Mouse (Mus musculus) neural tube, embryonic 12.5 days (tissue): ENCODE results near the gene Slc19a2. TPM values are rescaled to one million over a fixed set of nuclear protein-coding genes. Genes with fewer than 3 reads are reported as not detected.
A peak's percentile ranks its signal among the peaks of the same experiment; 100 is the strongest.

Source experiments
- ATAC-seq: fragments of 200-750 bp; cut with Nextera tagmentation; 2 replicates; pipeline ENCODE4 v1.8.0; 2017; ENCODE audit warnings: low read depth, mild to moderate bottlenecking, moderate TSS enrichment, moderate library complexity; ENCODE audit not compliant: low FRiP score
- H3K27ac ChIP-seq: fragments of 300-500 bp; sonication (generic); 2 replicates; pipeline ENCODE4 v1.5.1; 2016
- H3K27me3 ChIP-seq: fragments of 300-500 bp; sonication (generic); replicated peaks from 2 replicates; pipeline ENCODE4 v1.6.1; 2016; ENCODE audit warnings: mild to moderate bottlenecking
- H3K36me3 ChIP-seq: fragments of 300-500 bp; sonication (generic); 2 replicates; pipeline ENCODE4 v1.6.1; 2016; ENCODE audit warnings: mild to moderate bottlenecking
- H3K4me1 ChIP-seq: fragments of 300-500 bp; sonication (generic); 2 replicates; pipeline ENCODE4 v1.6.1; 2016
- H3K4me2 ChIP-seq: fragments of 300-500 bp; sonication (generic); replicated peaks from 2 replicates; pipeline ENCODE4 v1.6.1; 2016; ENCODE audit warnings: mild to moderate bottlenecking
- H3K4me3 ChIP-seq: fragments of 300-500 bp; sonication (generic); 2 replicates; pipeline ENCODE4 v1.5.1; 2016
- H3K9ac ChIP-seq: fragments of 300-500 bp; sonication (generic); 2 replicates; pipeline ENCODE4 v1.6.1; 2016; ENCODE audit warnings: mild to moderate bottlenecking
- H3K9me3 ChIP-seq: fragments of 300-500 bp; sonication (generic); 2 replicates; pipeline ENCODE4 v1.6.1; 2016; ENCODE audit warnings: mild to moderate bottlenecking
- WGBS: fragments of 180-500 bp; shearing (Covaris S2); methylation state at CpG from one replicate; pipeline ENCODE4 v1.1.7; 2016; 5-methylcytosine and 5-hydroxymethylcytosine counted together
- polyA plus RNA-seq: library from polyadenylated mRNA; unstranded; fragments of >200 nt; fragmentation: Nextera tagmentation; extraction: Ambion mirVana; gene quantifications from 2 replicates; pipeline ENCODE4 v1.2.1, GENCODE M21; 2016

Gene Slc19a2
- polyA plus RNA-seq, 1 experiment from 2014 or later: 8.8 TPM

DNA sequence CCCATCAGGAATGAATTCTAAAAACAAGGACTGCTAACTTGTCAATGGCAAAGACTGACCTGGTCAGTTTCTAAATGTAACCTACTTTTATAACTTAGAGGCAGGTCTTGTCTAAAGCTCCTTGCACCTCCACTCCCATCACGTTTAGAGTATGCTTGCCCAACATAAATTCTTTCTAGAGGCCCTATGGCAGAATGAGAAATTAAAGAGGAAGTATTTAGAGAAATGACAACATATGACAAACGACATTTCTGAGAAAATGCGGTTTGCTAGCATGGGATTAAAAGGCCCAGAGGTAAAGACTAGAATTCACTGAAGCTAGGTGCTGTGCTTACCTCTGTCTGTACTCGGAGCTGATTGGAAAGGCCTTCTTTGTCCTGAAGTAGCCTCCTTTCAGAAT, 53.1 kb downstream of the Slc19a2 start:
- no peak overlapping the region for H3K27ac ChIP-seq
- H3K36me3 ChIP-seq: peaks cover 46% of the 10 kb centered on the region
- ATAC-seq: no peak
- no peaks in the 10 kb centered on the region for H3K27me3 ChIP-seq
- no peak overlapping the region for H3K9ac ChIP-seq
- H3K9me3 ChIP-seq: no peaks in the 10 kb centered on the region
- no peak overlapping the region for H3K4me3 ChIP-seq
- no peak overlapping the region for H3K4me2 ChIP-seq
- no peaks in the 10 kb centered on the region; the same call in 1 of the 2 replicates for H3K4me1 ChIP-seq
- 94% methylated on average over 4 of the region's 4 CpGs for WGBS

DNA sequence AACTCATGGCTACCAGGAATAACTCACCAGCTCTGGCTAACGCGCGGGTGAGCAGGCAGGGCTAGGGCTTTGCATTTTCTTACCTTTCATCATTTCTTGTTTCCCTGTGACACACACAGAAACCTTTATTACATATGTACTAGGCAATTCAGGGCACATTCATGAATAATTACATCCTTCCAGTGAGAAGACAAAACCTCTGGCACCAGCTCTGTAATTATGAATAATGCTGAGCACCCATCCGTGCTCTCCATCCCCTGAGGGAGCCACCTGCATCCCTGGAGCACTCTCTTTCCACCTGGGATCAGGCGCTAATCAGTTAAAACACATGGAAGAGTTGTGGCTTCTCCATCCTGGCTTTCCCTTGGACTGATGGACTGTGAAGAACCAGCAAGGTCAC, 55.0 kb downstream of the Slc19a2 start, which contains the start of gene Nme7:
Nme7 (plus strand) TSS at position 301 of the 400 bp plus-strand sequence.
- H3K27ac ChIP-seq: no peak within 1 kb of the TSS
- 87% methylated on average over 5 of the region's 5 CpGs for WGBS
- H3K36me3 ChIP-seq: peaks cover 32% of the 10 kb centered on the region
- ATAC-seq: no peak
- H3K4me1 ChIP-seq: peaks cover 8% of the 10 kb centered on the region
- no peak within 1 kb of the TSS for H3K4me3 ChIP-seq
- H3K9me3 ChIP-seq: no peaks in the 10 kb centered on the region
- H3K4me2 ChIP-seq: no peak within 1 kb of the TSS
- no peak within 1 kb of the TSS for H3K9ac ChIP-seq
- H3K27me3 ChIP-seq: no peaks in the 10 kb centered on the region

DNA sequence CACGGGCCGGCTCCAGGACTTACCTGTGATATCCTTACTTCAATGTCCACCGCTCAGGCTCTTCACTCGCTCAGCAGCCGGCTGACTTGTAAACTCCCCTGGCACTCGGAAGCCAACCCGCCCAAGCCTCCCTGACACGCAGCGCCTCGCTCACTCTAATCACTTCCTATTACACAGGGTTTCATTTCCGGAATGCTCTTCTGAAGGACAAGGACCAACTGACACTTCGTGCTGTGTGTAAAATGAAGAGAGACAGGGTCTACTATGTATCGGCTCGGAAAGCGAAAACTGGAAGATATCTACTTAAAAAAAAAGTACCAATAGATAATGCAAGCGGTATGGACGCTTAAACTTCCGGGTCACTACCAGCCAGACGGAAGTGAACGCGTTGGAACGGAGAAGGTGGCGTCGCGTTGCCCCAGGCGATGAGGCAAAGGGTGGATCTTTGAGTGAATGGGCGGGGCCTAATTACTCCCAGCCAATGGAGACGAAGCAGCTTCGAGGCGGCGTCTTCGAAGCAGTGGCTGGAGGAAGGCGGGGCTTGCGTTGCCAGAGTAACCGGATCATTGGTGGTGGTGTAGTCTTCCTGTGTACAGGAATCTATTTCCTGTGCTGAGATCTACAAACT, 58.4 kb downstream of the Slc19a2 start, which contains the start of gene Blzf1:
Blzf1 (minus strand) TSS at position 366 of the 628 bp plus-strand sequence.
- Histone ChIP-seq H3K27me3 (no peaks in the 10 kb centered on the region), H3K4me3 (peak within 1 kb of the TSS; percentile 74), H3K9ac (peak within 1 kb of the TSS; percentile 71), H3K36me3 (peaks cover 3% of the 10 kb centered on the region), H3K4me1 (peaks cover 12% of the 10 kb centered on the region), H3K9me3 (no peaks in the 10 kb centered on the region), H3K4me2 (peak within 1 kb of the TSS; percentile 92), H3K27ac (no peak within 1 kb of the TSS)
- under 1% methylated on average over 35 of the region's 35 CpGs for WGBS
- peak; percentile 98 for ATAC-seq

DNA sequence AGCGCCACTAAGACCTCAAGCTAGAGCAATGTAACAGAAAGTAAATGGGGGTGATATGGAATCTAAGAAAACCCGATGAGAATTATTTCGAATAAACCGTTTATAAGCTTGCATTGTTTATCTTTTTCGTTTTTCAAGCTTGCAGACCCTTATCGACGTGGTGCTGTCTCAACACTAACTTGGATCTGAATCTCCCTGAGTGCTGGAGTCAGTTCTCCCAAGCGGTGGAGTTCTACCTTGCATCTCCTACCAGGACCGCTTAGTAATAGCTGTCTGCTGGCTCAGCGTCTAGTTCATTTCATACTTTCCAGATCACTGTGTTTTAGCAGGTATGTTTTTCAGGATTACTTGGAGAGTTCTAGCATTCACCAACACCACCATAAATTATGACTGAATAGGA, 59.1 kb downstream of the Slc19a2 start:
- Histone ChIP-seq H3K27ac (no peak overlapping the region), H3K4me3 (peak overlapping the region; percentile 56), H3K4me2 (peak overlapping the region; percentile 75), H3K4me1 (peaks cover 12% of the 10 kb centered on the region), H3K9ac (peak overlapping the region; percentile 58), H3K27me3 (no peaks in the 10 kb centered on the region), H3K9me3 (no peaks in the 10 kb centered on the region), H3K36me3 (peaks cover 3% of the 10 kb centered on the region; the same call in 1 of the 2 replicates)
- peak; percentile 39 for ATAC-seq
- 14% methylated on average over 10 of the region's 10 CpGs for WGBS

DNA sequence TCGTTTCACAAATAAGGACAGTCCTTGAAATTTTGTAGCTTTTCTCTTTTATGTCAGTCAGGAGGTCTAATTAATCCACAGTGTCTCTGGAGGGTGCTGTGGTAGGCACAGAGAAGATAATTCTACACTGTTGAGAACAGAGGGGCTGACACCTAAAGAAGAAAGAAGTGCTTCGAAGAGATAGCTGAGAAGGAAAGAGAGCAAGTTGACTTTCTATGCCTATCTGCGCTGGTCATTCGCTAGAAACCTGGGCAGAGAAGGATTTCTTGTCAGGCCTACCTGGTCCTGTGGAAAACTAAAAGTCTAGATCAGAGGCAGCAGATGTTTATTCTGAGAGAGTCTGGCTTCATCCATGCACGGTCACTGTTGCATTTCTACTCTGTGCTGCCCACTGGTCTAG, 65.2 kb downstream of the Slc19a2 start:
- Histone ChIP-seq H3K27ac (no peak overlapping the region), H3K9me3 (no peaks in the 10 kb centered on the region), H3K4me1 (0 out of 2 replicates have a peak, but pooled peaks cover 1% of the 10 kb centered on the region), H3K27me3 (no peaks in the 10 kb centered on the region), H3K4me2 (no peak overlapping the region), H3K36me3 (peaks cover 21% of the 10 kb centered on the region; the same call in 1 of the 2 replicates), H3K4me3 (no peak overlapping the region), H3K9ac (no peak overlapping the region)
- ATAC-seq: no peak
- WGBS: 93% methylated on average over 5 of the region's 5 CpGs

Other genes starting within 250 kb of the Slc19a2 start
- not detected in 2 replicates for gene Sele, start 200.8 kb upstream of the Slc19a2 start, polyA plus RNA-seq
- 0.11 and 0.32 TPM in 2 replicates for gene Sell, start 187.1 kb upstream of the Slc19a2 start, polyA plus RNA-seq
- not detected in 2 replicates for gene Selp, start 133.8 kb upstream of the Slc19a2 start, polyA plus RNA-seq
- gene F5, start 97.2 kb upstream of the Slc19a2 start, polyA plus RNA-seq: 0.24 TPM in 2 replicates
- gene Ccdc181, start 26.5 kb downstream of the Slc19a2 start, polyA plus RNA-seq: 14.8 and 15.0 TPM in 2 replicates
- 24.9 and 26.4 TPM in 2 replicates for gene Nme7, start 55.1 kb downstream of the Slc19a2 start, polyA plus RNA-seq
- 29.2 and 30.6 TPM in 2 replicates for gene Blzf1, start 58.4 kb downstream of the Slc19a2 start, polyA plus RNA-seq
- 64.1 and 64.8 TPM in 2 replicates for gene Atp1b1, start 209.3 kb downstream of the Slc19a2 start, polyA plus RNA-seq